ENCODE assay signal across 30 mouse cellular contexts in genomic region chr17:7414601-7415310, GRCm38 (mm10). TPM values are rescaled to one million over a fixed set of nuclear protein-coding genes. Genes with fewer than 3 reads are reported as not detected.
DNase-seq lines count a peak whose midpoint lies in the region; ATAC-seq and TF ChIP-seq lines count a peak whose summit lies in the region.
"Not testable (repeated sequence)": the region's sequence is repeated elsewhere in the genome, so short reads cannot be mapped to it uniquely, and the experiment has no call there.
"Had no signal": no experiment of that assay in that cellular context is flagged by ENCODE, and none has a peak within 500 bp of the region (broad histone marks: within the 10 kb centered on the region; RNA-seq: fewer than 3 reads in every experiment).

No protein-coding gene starts in this region.

- H3K9ac ChIP-seq in embryonic facial prominence, embryonic 15.5 days; heart, postnatal 0 days (replicated peaks; ENCODE audit: low read depth, low read length); liver, postnatal 0 days (replicated peaks): not testable (repeated sequence)

- 0 out of 2 replicates have a peak, but pooled peaks have one; percentile 39 for ATAC-seq in embryonic facial prominence, embryonic 15.5 days (ENCODE audit: insufficient number of reproducible peaks, low FRiP score, low TSS enrichment, low read depth)
- ATAC-seq in heart, postnatal 0 days (ENCODE audit: insufficient read depth, low read depth); liver, postnatal 0 days: not testable (repeated sequence)
- ATAC-seq in megakaryocyte-erythroid progenitor cell, adult 5-6 weeks (replicated peaks; ENCODE audit: low FRiP score, low TSS enrichment, poor library complexity, severe bottlenecking), result peak; percentile 61; the same call in 1 of the 2 replicates

- WGBS in embryonic facial prominence, embryonic 15.5 days, result 90% methylated on average over 7 of the region's 9 CpGs
- WGBS in heart, postnatal 0 days, result 88% methylated on average over 7 of the region's 9 CpGs
- WGBS in liver, postnatal 0 days (ENCODE audit: insufficient replicate concordance), result 67% methylated on average over 6 of the region's 9 CpGs

- TF ChIP-seq CTCF in heart, postnatal 0 days (IDR thresholded peaks at IDR 0.05; ENCODE audit: low read depth), result 0 out of 2 replicates have a peak, but pooled peaks have one; percentile 5
- 0 out of 2 replicates have a peak, but pooled peaks have one; percentile 11 for TF ChIP-seq CTCF in liver, postnatal 0 days (IDR thresholded peaks at IDR 0.05; ENCODE audit: low read depth)

- H3K4me2 ChIP-seq in embryonic facial prominence, embryonic 15.5 days (replicated peaks); heart, postnatal 0 days (ENCODE audit: low read depth, low read length); liver, postnatal 0 days (ENCODE audit: low read depth, low read length): not testable (repeated sequence)

- not testable (repeated sequence) for H3K4me1 ChIP-seq in embryonic facial prominence, embryonic 15.5 days; heart, postnatal 0 days (ENCODE audit: control insufficient read depth, insufficient read depth); liver, postnatal 0 days (ENCODE audit: insufficient read depth)

- not testable (repeated sequence) for H3K27ac ChIP-seq in embryonic facial prominence, embryonic 15.5 days (replicated peaks); heart, postnatal 0 days (ENCODE audit: low read depth); liver, postnatal 0 days (ENCODE audit: low read depth)

- peak; percentile 13 to 18 for DNase-seq in B cell, adult 2 months
- DNase-seq in heart, postnatal 0 days (ENCODE audit: low spot score); liver, postnatal 0 days: not testable (repeated sequence)
- peak; percentile 12 for DNase-seq in thymus, postnatal 14 days

- H3K4me3 ChIP-seq in embryonic facial prominence, embryonic 15.5 days (replicated peaks); heart, postnatal 0 days (ENCODE audit: low read depth, low read length); liver, postnatal 0 days (ENCODE audit: low read depth, low read length): not testable (repeated sequence)

- not testable (repeated sequence) for H3K27me3 ChIP-seq in embryonic facial prominence, embryonic 15.5 days; heart, postnatal 0 days (ENCODE audit: control insufficient read depth, insufficient read depth, low read length); liver, postnatal 0 days (ENCODE audit: insufficient read depth, low read length)

- not testable (repeated sequence) for TF ChIP-seq EP300 in heart, postnatal 0 days (IDR thresholded peaks at IDR 0.05; ENCODE audit: low read depth); liver, postnatal 0 days (IDR thresholded peaks at IDR 0.05; ENCODE audit: low read depth)

- not testable (repeated sequence) for H3K36me3 ChIP-seq in embryonic facial prominence, embryonic 15.5 days; heart, postnatal 0 days (replicated peaks; ENCODE audit: control insufficient read depth, insufficient read depth, low read length); liver, postnatal 0 days (replicated peaks; ENCODE audit: insufficient read depth, low read length)

- H3K9me3 ChIP-seq in embryonic facial prominence, embryonic 15.5 days (replicated peaks); heart, postnatal 0 days (replicated peaks; ENCODE audit: control insufficient read depth, low read length); liver, postnatal 0 days (ENCODE audit: low read length): not testable (repeated sequence)

RNA-seq across cellular contexts. Expression of gene Unc93a2, which starts 29.5 kb away (rescaled TPM):
- polyA plus RNA-seq in embryonic facial prominence, embryonic 15.5 days (2015; fragmentation: Nextera tagmentation; extraction: Ambion mirVana), result 0.23 and 0.26 TPM in 2 replicates
- not detected in 2 replicates for total RNA-seq in heart, postnatal 0 days (2014; rRNA removed; ENCODE audit: low replicate concordance)
- polyA plus RNA-seq in heart, postnatal 0 days (2015; fragmentation: Nextera tagmentation; extraction: Ambion mirVana), result not detected in 2 replicates
- polyA plus RNA-seq in liver, postnatal 0 days (2015; fragmentation: Nextera tagmentation; extraction: Ambion mirVana), result 3.3 and 3.4 TPM in 2 replicates
- not detected in 2 replicates for total RNA-seq in megakaryocyte-erythroid progenitor cell, adult 5-6 weeks (2014; fragmentation: Nextera tagmentation)
- not detected in 2 replicates for total RNA-seq in megakaryocyte-erythroid progenitor cell, adult 5-6 weeks (2017)
- total RNA-seq: gastrocnemius, postnatal 10 days; heart, adult 18-20 months; heart, postnatal 4 days had no signal
- polyA plus RNA-seq: cerebellum, adult 2 months; cortical plate, adult 2 months; embryonic facial prominence, embryonic 10.5 days; embryonic facial prominence, embryonic 13.5 days; forebrain, embryonic 10.5 days; forebrain, embryonic 13.5 days; forebrain, embryonic 16.5 days; G1E; heart, embryonic 12.5 days; heart, embryonic 15.5 days; hindbrain, embryonic 12.5 days; intestine, embryonic 14.5 days had no signal

RNA-seq across cellular contexts. Expression of gene Gm49630, which starts 43.0 kb away (rescaled TPM):
- polyA plus RNA-seq in embryonic facial prominence, embryonic 15.5 days (2015; fragmentation: Nextera tagmentation; extraction: Ambion mirVana), result not detected in 2 replicates
- total RNA-seq in heart, postnatal 0 days (2014; rRNA removed; ENCODE audit: low replicate concordance), result not detected in 2 replicates
- polyA plus RNA-seq in heart, postnatal 0 days (2015; fragmentation: Nextera tagmentation; extraction: Ambion mirVana), result not detected in 2 replicates
- polyA plus RNA-seq in liver, postnatal 0 days (2015; fragmentation: Nextera tagmentation; extraction: Ambion mirVana), result 0.13 TPM in 1 of 2 replicates, not detected in the other
- total RNA-seq in megakaryocyte-erythroid progenitor cell, adult 5-6 weeks (2014; fragmentation: Nextera tagmentation), result not detected in 2 replicates
- not detected in 2 replicates for total RNA-seq in megakaryocyte-erythroid progenitor cell, adult 5-6 weeks (2017)
- total RNA-seq: adrenal gland, adult 18-20 months; adrenal gland, postnatal 10 days; adrenal gland, postnatal 4 days; CH12.LX; G1E; gastrocnemius, adult 18-20 months; gastrocnemius, postnatal 10 days; gastrocnemius, postnatal 36 days; heart, adult 18-20 months; heart, postnatal 14 days; heart, postnatal 4 days had no signal
- polyA plus RNA-seq: cerebellum, adult 2 months; cortical plate, adult 2 months; embryonic facial prominence, embryonic 10.5 days; embryonic facial prominence, embryonic 13.5 days; forebrain, embryonic 10.5 days; forebrain, embryonic 13.5 days; forebrain, embryonic 16.5 days; G1E; heart, embryonic 12.5 days; heart, embryonic 15.5 days; hindbrain, embryonic 12.5 days; hindbrain, embryonic 15.5 days; intestine, embryonic 14.5 days; Patski had no signal
